Mouse (Mus musculus) G1E (cell line): ENCODE data around the gene Vmn2r78.

ENCODE experiments used
- CTCF ChIP-seq: IDR thresholded peaks from 2 replicates; pipeline ENCODE4 v1.5.1; 2012; ENCODE audit warnings: low read depth, low read length, inconsistent platforms, mixed read lengths
- TAL1 ChIP-seq: conservative IDR thresholded peaks from 2 replicates; pipeline ENCODE4 v1.6.1; 2012; ENCODE audit warnings: low read depth, low read length, inconsistent platforms, mixed read lengths

DNA sequence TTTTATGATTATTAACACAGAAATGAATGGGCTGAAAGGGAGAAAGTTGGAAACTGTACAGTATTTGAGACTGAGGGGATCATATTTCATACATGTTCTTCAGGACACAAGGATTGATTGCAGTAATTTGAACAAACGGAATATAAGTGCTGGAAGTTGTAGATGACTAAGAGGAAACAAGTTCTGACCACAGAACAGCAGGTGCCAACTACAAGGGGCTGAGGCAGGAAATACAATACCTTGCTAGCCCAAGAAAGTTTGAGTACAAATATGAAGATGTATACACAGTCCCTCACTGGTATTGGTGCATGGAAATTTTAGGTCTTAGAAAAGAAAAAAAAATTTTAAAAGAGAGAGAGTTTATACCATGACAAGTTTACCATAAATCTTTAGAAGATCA is 79.8 kb downstream of the Vmn2r78 start:
- TF ChIP-seq CTCF (no peak), TAL1 (no peak)
